Mouse (Mus musculus) thymus, adult 2 months (tissue): ENCODE data around the gene Rraga.

Experiments
- CTCF ChIP-seq: fragments of 200-500 bp; IDR thresholded peaks from 2 replicates; pipeline ENCODE4 v1.5.1; 2012; ENCODE audit warnings: mild to moderate bottlenecking, control low read depth, low read length, moderate library complexity, borderline replicate concordance; ENCODE audit not compliant: control insufficient read depth, poor library complexity, insufficient read depth; ENCODE audit errors: extremely low read depth
- POLR2A ChIP-seq: fragments of 200-500 bp; IDR thresholded peaks from 2 replicates; pipeline ENCODE4 v1.6.1; 2012; ENCODE audit warnings: mild to moderate bottlenecking, low read length, control low read depth, moderate library complexity; ENCODE audit not compliant: control insufficient read depth, poor library complexity, insufficient read depth; ENCODE audit errors: extremely low read depth

- TF ChIP-seq CTCF (no peak), POLR2A (no peak)
These were observed 31.5 kb upstream of the Rraga start for GRCm38 (mm10) chr4:86543999-86544398.
